Mouse (Mus musculus): Measurements from ENCODE around the gene Tle4. TPM values are rescaled to one million over a fixed set of nuclear protein-coding genes. Genes with fewer than 3 reads are reported as not detected.

Gene Tle4
- total RNA-seq, 4 experiments from 2014 or later = 10.2 to 16.2 (median 12.8) TPM

GRCm38 (mm10) chr19:14519186-14519585, 78.7 kb downstream of the Tle4 start:
- DNase-seq = no peak

DNA sequence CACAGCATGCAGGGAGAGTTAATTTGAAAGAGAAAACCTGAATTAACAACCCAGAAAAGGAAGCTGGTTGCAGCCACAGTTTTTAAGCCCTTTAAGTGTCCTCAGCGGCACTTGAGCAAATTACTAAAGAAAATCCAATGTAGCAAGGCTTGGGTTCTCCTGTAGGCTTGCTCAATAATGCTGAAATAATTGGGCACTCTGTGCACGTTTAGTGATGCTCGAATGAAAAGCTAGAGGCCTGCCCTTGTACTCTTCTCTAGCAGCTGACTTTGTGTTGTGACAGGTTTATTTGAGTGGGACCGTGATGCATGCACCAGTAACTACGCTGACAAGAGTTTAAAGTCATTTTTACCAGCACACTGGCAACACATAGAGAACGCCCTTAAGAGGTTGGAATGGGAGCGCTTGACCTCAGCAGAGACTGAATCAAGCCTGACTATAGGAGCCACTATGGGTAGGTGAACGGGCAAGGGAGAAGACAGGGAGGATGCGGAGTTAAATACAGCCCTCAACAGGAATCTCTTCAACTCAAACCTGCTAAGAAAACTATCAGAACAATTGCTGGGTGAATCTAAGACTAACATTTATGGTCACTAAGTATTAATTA, 79.3 kb downstream of the Tle4 start:
- no peak for DNase-seq

- DNase-seq = no peak
Observed at GRCm38 (mm10) chr19:14516420-14516819, 81.4 kb downstream of the Tle4 start.

DNA sequence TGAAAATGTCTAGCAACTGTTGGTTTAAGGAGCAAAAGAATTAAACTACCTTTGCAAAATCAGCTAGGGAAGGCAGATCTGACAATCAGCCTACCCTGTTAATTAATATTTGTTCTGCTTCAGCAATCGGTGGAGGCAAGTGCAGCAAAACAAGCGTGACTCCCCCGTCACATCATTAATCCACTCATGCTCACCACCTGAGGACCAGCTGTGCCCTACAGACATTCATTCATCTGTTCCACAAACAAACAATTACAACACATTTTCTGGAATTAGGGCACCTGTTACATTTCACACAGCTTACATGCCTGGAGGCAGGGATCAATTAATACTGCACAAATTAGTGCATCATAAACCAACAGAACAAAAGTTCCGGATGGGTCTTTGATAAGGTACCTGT, 89.0 kb downstream of the Tle4 start:
- no peak for DNase-seq

- no peak for DNase-seq
Observed at GRCm38 (mm10) chr19:14507911-14508310, 89.9 kb downstream of the Tle4 start.

GRCm38 (mm10) chr19:14506875-14507670, 90.8 kb downstream of the Tle4 start:
- DNase-seq = no peak

DNA sequence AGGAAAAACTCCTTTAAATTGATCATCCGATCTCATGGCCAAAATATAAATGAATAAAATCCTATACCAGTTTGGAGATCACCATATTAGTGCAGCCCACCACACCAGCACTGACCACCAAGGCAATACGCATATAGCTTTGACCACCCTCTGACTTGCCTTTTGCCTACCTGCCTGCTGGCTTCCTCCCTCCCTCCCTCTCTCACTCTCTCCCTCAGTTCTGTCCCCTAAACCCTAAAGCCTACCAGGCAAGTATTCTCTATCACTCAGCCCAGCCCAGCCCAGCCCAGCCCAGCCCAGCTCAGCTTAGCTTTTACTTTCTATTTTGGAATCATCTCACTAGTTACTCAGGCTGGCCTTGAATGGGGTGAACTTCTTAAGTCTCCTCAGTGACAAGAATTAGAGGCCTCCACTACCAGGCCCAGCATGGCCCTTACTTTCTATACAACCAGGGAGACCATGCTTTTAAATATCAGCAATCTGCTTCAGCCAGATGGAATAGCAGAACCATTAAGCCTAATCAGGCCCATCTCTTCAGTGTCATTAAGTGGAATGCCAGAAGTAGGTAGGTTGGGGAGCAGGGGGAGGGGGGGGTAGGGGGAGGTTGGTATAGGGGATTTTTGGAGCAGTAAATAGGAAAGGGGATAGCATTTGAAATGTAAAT, 91.8 kb downstream of the Tle4 start:
- no peak for DNase-seq

GRCm38 (mm10) chr19:14505401-14505800, 92.5 kb downstream of the Tle4 start:
- no peak for DNase-seq

- no peak for DNase-seq
Observed at GRCm38 (mm10) chr19:14503862-14504261, 94.0 kb downstream of the Tle4 start.

GRCm38 (mm10) chr19:14502234-14502633, 95.6 kb downstream of the Tle4 start:
- no peak for DNase-seq

DNA sequence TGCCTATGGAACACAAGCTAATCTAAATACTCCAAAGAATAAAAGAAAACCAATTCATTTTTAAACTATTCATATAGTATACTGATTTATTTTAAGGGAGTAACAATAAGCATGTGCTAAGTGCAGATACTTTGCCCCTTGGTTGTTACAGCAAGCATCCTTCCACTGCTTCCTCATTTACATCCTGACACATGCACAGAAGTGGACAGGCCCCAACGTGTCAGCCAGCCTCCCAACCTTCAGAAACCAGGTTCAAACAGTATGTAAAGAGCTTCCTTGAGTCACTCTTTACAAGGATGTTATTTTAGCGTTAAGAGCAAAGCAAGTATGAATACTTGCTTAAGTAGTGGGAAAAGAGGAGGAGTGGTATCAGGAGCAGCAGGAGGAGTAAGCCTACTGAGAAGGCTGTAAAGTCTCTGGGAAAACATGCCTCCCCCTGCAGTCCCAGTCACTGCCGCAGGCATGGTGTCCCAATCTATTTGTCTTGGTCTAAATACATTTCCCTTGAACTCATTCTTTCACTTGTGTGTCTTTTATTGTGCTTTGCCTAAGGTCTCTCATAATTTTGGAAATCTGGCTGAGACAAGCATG, 97.9 kb downstream of the Tle4 start:
- DNase-seq = no peak

- no peak for DNase-seq
Observed at GRCm38 (mm10) chr19:14493047-14493446, 104.8 kb downstream of the Tle4 start.

- DNase-seq = no peak
Observed at GRCm38 (mm10) chr19:14487180-14487579, 110.7 kb downstream of the Tle4 start.

- no peak for DNase-seq
Observed at GRCm38 (mm10) chr19:14485176-14485575, 112.7 kb downstream of the Tle4 start.

DNA sequence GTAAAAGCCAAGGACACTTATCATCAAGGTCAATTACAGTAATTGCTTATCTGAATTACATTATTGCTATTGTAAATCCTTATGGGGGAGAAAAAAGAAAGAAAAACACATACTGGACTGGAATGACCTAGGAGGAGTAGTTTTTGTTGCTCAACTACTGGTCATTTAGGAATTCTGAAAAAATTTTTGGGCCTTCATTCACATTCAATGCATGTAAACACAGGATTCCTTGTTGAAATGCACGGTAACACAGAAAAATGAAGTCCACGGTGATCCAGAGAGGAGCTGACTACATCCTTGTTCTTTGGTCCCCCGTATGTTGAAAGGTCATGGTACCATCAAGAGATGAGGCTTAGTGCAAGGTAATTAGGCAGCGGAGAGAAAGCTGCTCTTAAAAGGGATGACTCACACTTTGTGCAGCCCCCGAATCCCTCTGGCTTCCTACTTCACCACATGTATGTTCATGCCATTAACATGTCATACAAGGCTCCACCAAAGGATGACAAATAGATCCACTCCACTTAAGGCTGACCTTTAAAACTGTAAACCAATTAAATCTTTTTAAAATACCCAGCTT, 115.2 kb downstream of the Tle4 start:
- no peak for DNase-seq

DNA sequence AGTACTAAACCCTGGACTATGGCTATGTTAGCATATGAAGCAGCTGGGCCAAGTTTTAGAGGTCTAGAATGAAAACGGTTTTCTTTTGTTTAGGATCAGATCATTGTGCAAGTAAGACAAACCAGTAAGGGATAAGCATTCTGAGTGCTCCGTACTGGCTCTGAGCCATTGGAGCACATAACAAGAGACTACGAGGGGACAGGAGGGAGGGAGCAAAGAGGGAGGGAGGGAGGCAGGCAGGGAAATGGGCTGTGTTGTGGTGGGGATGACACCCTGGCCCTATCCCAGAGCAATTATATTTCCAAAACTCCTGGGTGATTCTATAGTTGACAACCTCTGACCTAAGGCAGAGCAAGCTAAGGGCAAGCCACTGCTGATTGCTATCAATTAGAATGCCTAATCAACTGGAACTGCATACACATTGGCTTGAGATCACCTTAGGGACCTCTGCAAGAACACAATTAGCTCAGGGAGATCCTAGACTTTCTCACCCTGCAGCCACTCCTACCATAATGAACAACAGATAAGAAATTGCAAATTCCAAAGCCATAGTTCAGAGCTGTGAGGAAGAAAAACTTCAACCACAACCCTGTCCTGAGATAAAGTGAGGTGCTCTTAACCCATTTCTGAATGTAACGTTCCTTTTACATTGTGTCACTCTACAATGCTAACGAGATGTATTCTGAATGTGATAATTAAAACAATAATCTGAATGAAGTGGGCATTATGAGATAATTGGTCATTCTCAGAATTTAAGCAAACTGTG, 115.9 kb downstream of the Tle4 start:
- no peak for DNase-seq

GRCm38 (mm10) chr19:14479711-14480110, 118.1 kb downstream of the Tle4 start:
- DNase-seq = no peak

- no peak for DNase-seq
Observed at GRCm38 (mm10) chr19:14469325-14469724, 128.5 kb downstream of the Tle4 start.

- DNase-seq = no peak
Observed at GRCm38 (mm10) chr19:14468733-14469132, 129.1 kb downstream of the Tle4 start.

DNA sequence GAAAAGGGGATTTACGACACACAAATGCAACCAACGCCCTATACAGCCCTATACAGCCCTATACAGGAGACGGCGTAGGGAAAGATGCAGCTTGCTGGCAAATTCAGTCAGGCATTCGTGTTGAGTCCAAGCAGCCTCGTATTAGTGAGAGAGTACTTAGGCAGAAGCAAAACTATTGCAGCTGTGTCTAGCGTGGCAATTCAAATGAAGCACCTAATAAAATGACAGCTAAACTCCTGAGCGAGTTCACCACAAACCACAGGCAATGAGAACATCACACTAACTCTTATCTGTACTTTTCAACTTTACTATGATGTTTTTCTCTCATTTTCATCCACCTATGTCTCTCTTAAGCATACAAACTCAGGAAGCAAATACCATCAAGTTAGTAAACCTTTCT, 131.8 kb downstream of the Tle4 start:
- no peak for DNase-seq

- DNase-seq = no peak
Observed at GRCm38 (mm10) chr19:14463281-14464079, 134.4 kb downstream of the Tle4 start.
